Mouse (Mus musculus): ENCODE data around the gene Klk9. TPM values are rescaled to one million over a fixed set of nuclear protein-coding genes. Genes with fewer than 3 reads are reported as not detected.
A peak's percentile ranks its signal among the peaks of the same experiment; 100 is the strongest.

Klk9 gene
- polyA plus RNA-seq (2017; shearing (Covaris generic)) = not detected

- no peak for ATAC-seq
These were observed at the start of gene Klk9 for GRCm38 (mm10) chr7:43791591-43791990. Gene Klk9, plus strand, starts transcription at chr7:43791891.

GRCm38 (mm10) chr7:43747788-43748187 is 43.9 kb upstream of the Klk9 start:
- no peak for ATAC-seq

- ATAC-seq = no peak
These were observed 38.9 kb upstream of the Klk9 start for GRCm38 (mm10) chr7:43752806-43753205.

- ATAC-seq = no peak
These were observed 25.2 kb upstream of the Klk9 start for GRCm38 (mm10) chr7:43766484-43766883.

GRCm38 (mm10) chr7:43768597-43768996 is 23.1 kb upstream of the Klk9 start, which contains the start of gene Klk12:
Gene Klk12, plus strand, starts transcription at chr7:43768897.
- ATAC-seq = no peak

GRCm38 (mm10) chr7:43769636-43770035 is 22.1 kb upstream of the Klk9 start:
- ATAC-seq = no peak

GRCm38 (mm10) chr7:43770701-43771100 is 21.0 kb upstream of the Klk9 start:
- ATAC-seq = no peak

GRCm38 (mm10) chr7:43771916-43772315 is 19.8 kb upstream of the Klk9 start:
- ATAC-seq = no peak

- ATAC-seq = no peak
These were observed 18.8 kb upstream of the Klk9 start for GRCm38 (mm10) chr7:43772901-43773300.

GRCm38 (mm10) chr7:43774364-43774763 is 17.3 kb upstream of the Klk9 start, which contains the start of gene Klk11:
Gene Klk11, plus strand, starts transcription at chr7:43774604.
- ATAC-seq = no peak

- ATAC-seq = no peak
These were observed 16.9 kb upstream of the Klk9 start for GRCm38 (mm10) chr7:43774802-43775201.

- no peak for ATAC-seq
These were observed 16.2 kb upstream of the Klk9 start for GRCm38 (mm10) chr7:43775311-43776057.

- ATAC-seq = no peak
These were observed 15.2 kb upstream of the Klk9 start for GRCm38 (mm10) chr7:43776506-43776905.

- no peak for ATAC-seq
These were observed 14.3 kb upstream of the Klk9 start for GRCm38 (mm10) chr7:43777423-43777822.

GRCm38 (mm10) chr7:43778176-43778970 is 13.3 kb upstream of the Klk9 start:
- ATAC-seq = no peak

- no peak for ATAC-seq
These were observed 11.4 kb upstream of the Klk9 start for GRCm38 (mm10) chr7:43780241-43780640.

GRCm38 (mm10) chr7:43780746-43781145 is 10.9 kb upstream of the Klk9 start, which contains the start of gene Klk10:
Gene Klk10, plus strand, starts transcription at chr7:43781035.
- no peak for ATAC-seq

- no peak for ATAC-seq
These were observed 10.2 kb upstream of the Klk9 start for GRCm38 (mm10) chr7:43781541-43781940.

- peak; percentile 78 for ATAC-seq
These were observed 9.1 kb upstream of the Klk9 start for GRCm38 (mm10) chr7:43782275-43783265.

GRCm38 (mm10) chr7:43785286-43785685 is 6.4 kb upstream of the Klk9 start:
- no peak for ATAC-seq

GRCm38 (mm10) chr7:43788096-43788495 is 3.6 kb upstream of the Klk9 start:
- ATAC-seq = no peak

GRCm38 (mm10) chr7:43789295-43789694 is 2.4 kb upstream of the Klk9 start:
- no peak for ATAC-seq

Measured in activated CD4-positive, CD25-positive, alpha-beta regulatory T cell, adult 4 months (primary cell).